1 mouse cellular context compared by ENCODE assay signal in genomic region chr10:26799562-26800051, GRCm38 (mm10).
TF ChIP-seq lines count a peak whose summit lies in the region.

No protein-coding gene starts in this region.

TF ChIP-seq in CH12.LX, 34 proteins besides CTCF, POLR2A, EP300 and RAD21 (continued from another document):
- TF ChIP-seq MYC (IDR thresholded peaks at IDR 0.05; ENCODE audit: low read depth, low read length) (peak; percentile 2; the same call in 1 of the 2 replicates), MEF2A (IDR thresholded peaks at IDR 0.05; ENCODE audit: borderline replicate concordance, low read depth, low read length) (no peak), NRF1 (IDR thresholded peaks at IDR 0.05; ENCODE audit: low read depth, low read length) (peak; percentile 79)
